Mouse (Mus musculus) neural tube, embryonic 10.5 days (tissue): ENCODE data around the gene Fndc8.
A peak's percentile ranks its signal among the peaks of the same experiment; 100 is the strongest.

Source experiments
- DNase-seq: peaks from one replicate; pipeline ENCODE4 v3.0.0-alpha.2; 2017; ENCODE audit warnings: low spot score; ENCODE audit errors: extremely low spot score

Gene Fndc8

GRCm38 (mm10) chr11:82891936-82892335 lies at the start of gene Fndc8:
Gene Fndc8 (plus strand): TSS chr11:82892124.
- DNase-seq: no peak

GRCm38 (mm10) chr11:82844771-82845414 lies 47.0 kb upstream of the Fndc8 start:
- DNase-seq: no peak

- peak; percentile 39 for DNase-seq
Measured at GRCm38 (mm10) chr11:82845415-82846078, 46.4 kb upstream of the Fndc8 start.

- DNase-seq: no peak
Measured at GRCm38 (mm10) chr11:82846079-82846436, 45.9 kb upstream of the Fndc8 start.

- DNase-seq: no peak
Measured at GRCm38 (mm10) chr11:82846938-82847337, 45.0 kb upstream of the Fndc8 start.

GRCm38 (mm10) chr11:82847571-82848000 lies 44.3 kb upstream of the Fndc8 start:
- no peak for DNase-seq

- DNase-seq: no peak
Measured at GRCm38 (mm10) chr11:82850259-82850658, 41.7 kb upstream of the Fndc8 start.

GRCm38 (mm10) chr11:82852115-82852514 lies 39.8 kb upstream of the Fndc8 start:
- DNase-seq: no peak

GRCm38 (mm10) chr11:82852540-82852939 lies 39.4 kb upstream of the Fndc8 start:
- no peak for DNase-seq

- DNase-seq: no peak
Measured at GRCm38 (mm10) chr11:82852958-82853357, 39.0 kb upstream of the Fndc8 start.

GRCm38 (mm10) chr11:82854111-82854510 lies 37.8 kb upstream of the Fndc8 start:
- DNase-seq: no peak

GRCm38 (mm10) chr11:82855327-82855973 lies 36.5 kb upstream of the Fndc8 start:
- no peak for DNase-seq

- DNase-seq: no peak
Measured at GRCm38 (mm10) chr11:82856032-82856431, 35.9 kb upstream of the Fndc8 start.

GRCm38 (mm10) chr11:82857307-82857848 lies 34.5 kb upstream of the Fndc8 start:
- no peak for DNase-seq

- DNase-seq: no peak
Measured at GRCm38 (mm10) chr11:82860759-82861158, 31.2 kb upstream of the Fndc8 start.

- no peak for DNase-seq
Measured at GRCm38 (mm10) chr11:82861558-82861957, 30.4 kb upstream of the Fndc8 start.

- DNase-seq: no peak
Measured at GRCm38 (mm10) chr11:82862638-82863037, 29.3 kb upstream of the Fndc8 start.

- no peak for DNase-seq
Measured at GRCm38 (mm10) chr11:82863059-82863458, 28.9 kb upstream of the Fndc8 start.

- DNase-seq: no peak
Measured at GRCm38 (mm10) chr11:82863488-82863931, 28.4 kb upstream of the Fndc8 start.

- no peak for DNase-seq
Measured at GRCm38 (mm10) chr11:82865957-82866356, 26.0 kb upstream of the Fndc8 start.

GRCm38 (mm10) chr11:82866850-82867564 lies 24.9 kb upstream of the Fndc8 start:
- no peak for DNase-seq

- no peak for DNase-seq
Measured at GRCm38 (mm10) chr11:82867956-82868355, 24.0 kb upstream of the Fndc8 start.
